In genomic region chr11:54787488-54788474, GRCm38 (mm10) we compare ENCODE assay signal across 8 mouse cellular contexts. TPM values are rescaled to one million over a fixed set of nuclear protein-coding genes. Genes with fewer than 3 reads are reported as not detected.
DNase-seq lines count a peak whose midpoint lies in the region; ATAC-seq and TF ChIP-seq lines count a peak whose summit lies in the region.

Cdc42se2 (minus strand) TSS chr11:54787675.

- TF ChIP-seq POLR2A in brain, embryonic 14.5 days (IDR thresholded peaks at IDR 0.05; ENCODE audit: borderline replicate concordance, extremely low read depth, insufficient read depth, insufficient read length, poor library complexity, severe bottlenecking): peak; percentile 96
- TF ChIP-seq POLR2A in liver, adult 2 months (IDR thresholded peaks at IDR 0.05; ENCODE audit: extremely low read depth, insufficient read depth, low read length): peak; percentile 86
- peak; percentile 79 for TF ChIP-seq POLR2A in myocyte (IDR thresholded peaks at IDR 0.05; ENCODE audit: insufficient read length, low read depth)

- peak within 1 kb of the TSS; percentile 80 for H3K4me2 ChIP-seq in heart, embryonic 11.5 days
- H3K4me2 ChIP-seq in kidney, embryonic 16.5 days (replicated peaks; ENCODE audit: low read depth, low read length): peak within 1 kb of the TSS; percentile 82
- peak within 1 kb of the TSS; percentile 97 for H3K4me2 ChIP-seq in myocyte (ENCODE audit: low read depth)

- TF ChIP-seq CTCF in C2C12 (IDR thresholded peaks at IDR 0.05; ENCODE audit: control insufficient read depth, insufficient read depth, insufficient read length): no peak
- TF ChIP-seq CTCF in brain, embryonic 14.5 days (IDR thresholded peaks at IDR 0.05; ENCODE audit: borderline replicate concordance, extremely low read depth, insufficient read depth, insufficient read length): no peak
- TF ChIP-seq CTCF in liver, adult 2 months (IDR thresholded peaks at IDR 0.05; ENCODE audit: low read depth, low read length): no peak

- H3ac ChIP-seq in C2C12 (ENCODE audit: control insufficient read depth, insufficient read length, low read depth) (peak within 1 kb of the TSS; percentile 90), myocyte (ENCODE audit: control insufficient read depth, insufficient read length) (peak within 1 kb of the TSS; percentile 55)

- ATAC-seq in heart, embryonic 11.5 days (replicated peaks; ENCODE audit: insufficient number of reproducible peaks, low FRiP score, low TSS enrichment): peak; percentile 97
- ATAC-seq in kidney, embryonic 16.5 days (ENCODE audit: low FRiP score, low TSS enrichment): peak; percentile 98

- H3K36me3 ChIP-seq in C2C12 (ENCODE audit: control insufficient read depth, insufficient read depth): no peaks in the 10 kb centered on the region
- H3K36me3 ChIP-seq in erythroblast, embryonic 14.5 days (ENCODE audit: control insufficient read depth): no peaks in the 10 kb centered on the region; the same call in 1 of the 2 replicates
- H3K36me3 ChIP-seq in heart, embryonic 11.5 days (ENCODE audit: control insufficient read depth, insufficient read depth, low read length): no peaks in the 10 kb centered on the region
- H3K36me3 ChIP-seq in kidney, embryonic 16.5 days (ENCODE audit: insufficient read depth, low read length): no peaks in the 10 kb centered on the region
- H3K36me3 ChIP-seq in liver, adult 2 months (ENCODE audit: control insufficient read depth, insufficient read depth, low read length): no peaks in the 10 kb centered on the region
- no peaks in the 10 kb centered on the region for H3K36me3 ChIP-seq in myocyte (ENCODE audit: control insufficient read depth, insufficient read depth)
- H3K36me3 ChIP-seq in splenic B cell, adult 2 months (ENCODE audit: control insufficient read depth, insufficient read depth, low read length, poor library complexity, severe bottlenecking): no peaks in the 10 kb centered on the region

- H3K27me3 ChIP-seq in C2C12 (ENCODE audit: control insufficient read depth, insufficient read depth, insufficient read length) (no peaks in the 10 kb centered on the region), myocyte (ENCODE audit: control insufficient read depth, insufficient read depth, insufficient read length) (no peaks in the 10 kb centered on the region)
- H3K27me3 ChIP-seq in erythroblast, embryonic 14.5 days (ENCODE audit: control insufficient read depth): no peaks in the 10 kb centered on the region
- H3K27me3 ChIP-seq in heart, embryonic 11.5 days (ENCODE audit: control insufficient read depth, insufficient read depth, low read length): no peaks in the 10 kb centered on the region
- no peaks in the 10 kb centered on the region for H3K27me3 ChIP-seq in kidney, embryonic 16.5 days (ENCODE audit: insufficient read depth, low read length)
- no peaks in the 10 kb centered on the region for H3K27me3 ChIP-seq in liver, adult 2 months (ENCODE audit: control insufficient read depth, insufficient read depth, low read length)
- no peaks in the 10 kb centered on the region for H3K27me3 ChIP-seq in splenic B cell, adult 2 months (ENCODE audit: control insufficient read depth, insufficient read depth, low read length, poor library complexity, severe bottlenecking)

- 4% methylated on average over 56 of the region's 56 CpGs for WGBS in heart, embryonic 11.5 days (ENCODE audit: insufficient replicate concordance)
- WGBS in kidney, embryonic 16.5 days: 3% methylated on average over 56 of the region's 56 CpGs
- WGBS in liver, adult 2 months: 4% methylated on average over 56 of the region's 56 CpGs

- peak; percentile 99 for DNase-seq in brain, embryonic 14.5 days (ENCODE audit: low read depth)
- DNase-seq in liver, adult 2 months (ENCODE audit: extremely low read depth, low read depth, low spot score): peak; percentile 78
- peak; percentile 96 for DNase-seq in splenic B cell, adult 2 months (ENCODE audit: low read depth, low spot score)

- peak within 1 kb of the TSS; percentile 97 for H3K9ac ChIP-seq in heart, embryonic 11.5 days (ENCODE audit: low read depth, low read length)
- H3K9ac ChIP-seq in kidney, embryonic 16.5 days (replicated peaks; ENCODE audit: low read length): peak within 1 kb of the TSS; percentile 96
- H3K9ac ChIP-seq in liver, adult 2 months (ENCODE audit: low read depth, low read length): peak within 1 kb of the TSS; percentile 88

- peaks cover 38% of the 10 kb centered on the region for H3K79me3 ChIP-seq in C2C12 (ENCODE audit: low read depth)

- peaks cover 45% of the 10 kb centered on the region for H3K79me2 ChIP-seq in C2C12 (ENCODE audit: control insufficient read depth, insufficient read depth)
- peaks cover 9% of the 10 kb centered on the region; the same call in 1 of the 2 replicates for H3K79me2 ChIP-seq in liver, adult 2 months (ENCODE audit: control insufficient read depth, insufficient read depth, low read length)
- H3K79me2 ChIP-seq in myocyte (ENCODE audit: control insufficient read depth, insufficient read depth): peaks cover 42% of the 10 kb centered on the region

- H3K9me3 ChIP-seq in erythroblast, embryonic 14.5 days (ENCODE audit: control insufficient read depth, low read length): no peaks in the 10 kb centered on the region
- no peaks in the 10 kb centered on the region for H3K9me3 ChIP-seq in heart, embryonic 11.5 days (replicated peaks; ENCODE audit: control insufficient read depth, low read length)
- no peaks in the 10 kb centered on the region for H3K9me3 ChIP-seq in kidney, embryonic 16.5 days (ENCODE audit: low read length)

- H3K4me1 ChIP-seq in erythroblast, embryonic 14.5 days (ENCODE audit: control insufficient read depth): peaks cover 28% of the 10 kb centered on the region
- peaks cover 6% of the 10 kb centered on the region for H3K4me1 ChIP-seq in heart, embryonic 11.5 days (ENCODE audit: control insufficient read depth, insufficient read depth, low read length)
- H3K4me1 ChIP-seq in kidney, embryonic 16.5 days (ENCODE audit: insufficient read depth, low read length): peaks cover 7% of the 10 kb centered on the region
- peaks cover 1% of the 10 kb centered on the region; the same call in 1 of the 2 replicates for H3K4me1 ChIP-seq in liver, adult 2 months (ENCODE audit: control insufficient read depth, insufficient read depth, low read length)

- H3K27ac ChIP-seq in heart, embryonic 11.5 days (ENCODE audit: low read depth, low read length): peak within 1 kb of the TSS; percentile 99
- H3K27ac ChIP-seq in kidney, embryonic 16.5 days (ENCODE audit: low read length): peak within 1 kb of the TSS; percentile 99
- H3K27ac ChIP-seq in liver, adult 2 months (replicated peaks; ENCODE audit: insufficient read depth, low read depth, low read length): peak within 1 kb of the TSS; percentile 63

- H3K4me3 ChIP-seq in C2C12 (ENCODE audit: insufficient read depth, poor library complexity, severe bottlenecking) (peak within 1 kb of the TSS; percentile 87), myocyte (peak within 1 kb of the TSS; percentile 69)
- H3K4me3 ChIP-seq in erythroblast, embryonic 14.5 days (replicated peaks): peak within 1 kb of the TSS; percentile 88
- H3K4me3 ChIP-seq in heart, embryonic 11.5 days (ENCODE audit: low read depth, low read length): peak within 1 kb of the TSS; percentile 93
- H3K4me3 ChIP-seq in kidney, embryonic 16.5 days (ENCODE audit: low read length): peak within 1 kb of the TSS; percentile 96
- H3K4me3 ChIP-seq in liver, adult 2 months (ENCODE audit: insufficient read depth, low read depth, low read length): peak within 1 kb of the TSS; percentile 79

TF ChIP-seq in C2C12, 6 proteins besides CTCF, POLR2A, EP300 and RAD21:
- no peak for TF ChIP-seq MYOG (IDR thresholded peaks at IDR 0.05; ENCODE audit: control insufficient read depth, extremely low read depth, insufficient read length)
- TF ChIP-seq CEBPB (IDR thresholded peaks at IDR 0.05; ENCODE audit: low read depth): no peak
- TF ChIP-seq MAX (IDR thresholded peaks at IDR 0.05): peak; percentile 64
- no peak for TF ChIP-seq USF1 (IDR thresholded peaks at IDR 0.05; ENCODE audit: low read depth)
- no peak for TF ChIP-seq FOSL1 (IDR thresholded peaks at IDR 0.05; ENCODE audit: insufficient read depth, low read length, poor library complexity, severe bottlenecking)
- TF ChIP-seq MYOD1 (IDR thresholded peaks at IDR 0.05; ENCODE audit: control insufficient read depth, insufficient read length, low read depth): no peak

TF ChIP-seq in myocyte, 11 proteins besides CTCF, POLR2A, EP300 and RAD21:
- TF ChIP-seq E2F4 (IDR thresholded peaks at IDR 0.05; ENCODE audit: insufficient read depth) (no peak), TCF12 (IDR thresholded peaks at IDR 0.05; ENCODE audit: insufficient read depth, poor library complexity, severe bottlenecking) (no peak), CEBPB (IDR thresholded peaks at IDR 0.05; ENCODE audit: insufficient read depth, poor library complexity, severe bottlenecking) (no peak), MYOG (IDR thresholded peaks at IDR 0.05; ENCODE audit: control insufficient read depth in 1 of 3, insufficient read depth in 1 of 3, insufficient read length in 2 of 3, low read depth in 2 of 3) (peak in 2 of 3 experiments; percentile 51 to 81), POLR2AphosphoS2 (IDR thresholded peaks at IDR 0.05; ENCODE audit: insufficient read length, low read depth) (peak; percentile 65), SRF (IDR thresholded peaks at IDR 0.05; ENCODE audit: control insufficient read depth, insufficient read length, low read depth) (peak; percentile 79), MYOD1 (IDR thresholded peaks at IDR 0.05; ENCODE audit: control insufficient read depth in 1 of 3, insufficient read length in 2 of 3, low read depth in 2 of 3) (peak in 2 of 3 experiments; percentile 68 to 74), REST (IDR thresholded peaks at IDR 0.05; ENCODE audit: insufficient read depth, insufficient read length) (peak; percentile 5), TCF3 (IDR thresholded peaks at IDR 0.05; ENCODE audit: insufficient read length, low read depth) (no peak), USF1 (IDR thresholded peaks at IDR 0.05; ENCODE audit: low read depth) (no peak), MAX (IDR thresholded peaks at IDR 0.05; ENCODE audit: low read depth) (no peak)

RNA-seq across cellular contexts. Expression of gene Cdc42se2, which starts in this region (rescaled TPM):
- 21.8 TPM for polyA plus RNA-seq in C2C12 (2012; fragmentation: generic; extraction: Trizol)
- polyA plus RNA-seq in brain, embryonic 14.5 days (2012; rRNA removed): 118 and 144 TPM in 2 replicates
- 0.05 and 0.27 TPM in 2 replicates for polyA plus RNA-seq in erythroblast, embryonic 14.5 days (2012)
- polyA plus RNA-seq in heart, embryonic 11.5 days (2014; fragmentation: Nextera tagmentation; extraction: Ambion mirVana): 65.6 and 70.3 TPM in 2 replicates
- 98.6 and 103 TPM in 2 replicates for polyA plus RNA-seq in kidney, embryonic 16.5 days (2015; fragmentation: Nextera tagmentation; extraction: Ambion mirVana)
- total RNA-seq in liver, adult 2 months (2014; rRNA removed): 9.2 and 9.3 TPM in 2 replicates
- polyA plus RNA-seq in liver, adult 2 months (2012; rRNA removed): 7.4 and 8.0 TPM in 2 replicates
- polyA plus RNA-seq in myocyte (2012; fragmentation: generic; extraction: Trizol): 51.0 TPM

Comparison
In these comparisons a context has a peak if more than half of its experiments do, and no peak if none do; other contexts are left out.
1. Peak in every context shown above with its lines: DNase-seq, ATAC-seq, H3K4me3 ChIP-seq and H3K27ac ChIP-seq.